Mouse (Mus musculus) forebrain, postnatal 0 days (tissue): Measurements from ENCODE around the gene Uba52. TPM values are rescaled to one million over a fixed set of nuclear protein-coding genes. Genes with fewer than 3 reads are reported as not detected.
A peak's percentile ranks its signal among the peaks of the same experiment; 100 is the strongest.

ENCODE experiments used
- ATAC-seq: fragments of 200-750 bp; cut with Nextera tagmentation; 2 replicates; pipeline ENCODE4 v1.8.0; 2017; ENCODE audit warnings: mild to moderate bottlenecking, moderate library complexity
- DNase-seq: peaks from one replicate; pipeline ENCODE4 v3.0.0-alpha.2; 2015
- H3K27ac ChIP-seq: fragments of 300-500 bp; sonication (generic); 2 replicates; pipeline ENCODE4 v1.5.1; 2014; ENCODE audit warnings: low read depth, mild to moderate bottlenecking, antibody characterized with exemption, low read length, moderate library complexity, mixed read lengths
- H3K27me3 ChIP-seq: fragments of 300-500 bp; sonication (generic); 2 replicates; pipeline ENCODE4 v1.6.1; 2014; ENCODE audit warnings: mild to moderate bottlenecking, low read length, mixed read lengths; ENCODE audit not compliant: insufficient read depth
- H3K36me3 ChIP-seq: fragments of 300-500 bp; sonication (generic); 2 replicates; pipeline ENCODE4 v1.6.1; 2014; ENCODE audit warnings: mild to moderate bottlenecking, moderate library complexity; ENCODE audit not compliant: insufficient read depth
- H3K4me1 ChIP-seq: fragments of 300-500 bp; sonication (generic); 2 replicates; pipeline ENCODE4 v1.6.1; 2014; ENCODE audit warnings: antibody characterized with exemption; ENCODE audit not compliant: insufficient read depth
- H3K4me2 ChIP-seq: fragments of 300-500 bp; sonication (generic); 2 replicates; pipeline ENCODE4 v1.6.1; 2014; ENCODE audit warnings: low read depth, mild to moderate bottlenecking, moderate library complexity
- H3K4me3 ChIP-seq: fragments of 300-500 bp; sonication (generic); 2 replicates; pipeline ENCODE4 v1.5.1; 2014; ENCODE audit warnings: low read depth, low read length, mixed read lengths
- H3K9ac ChIP-seq: fragments of 300-500 bp; sonication (generic); 2 replicates; pipeline ENCODE4 v1.6.1; 2014; ENCODE audit warnings: mild to moderate bottlenecking
- H3K9me3 ChIP-seq: fragments of 300-500 bp; sonication (generic); 2 replicates; pipeline ENCODE4 v1.6.1; 2016; ENCODE audit warnings: low read length
- CTCF ChIP-seq: sonication (generic); IDR thresholded peaks from 2 replicates; pipeline ENCODE4 v1.5.1; 2016; ENCODE audit warnings: antibody characterized with exemption, control low read depth, low read depth
- WGBS: fragments of 180-500 bp; shearing (Covaris S2); extraction: QIAGEN DNeasy Blood & Tissue Kit; methylation state at CpG from one replicate; pipeline ENCODE4 v1.1.7; 2014; 5-methylcytosine and 5-hydroxymethylcytosine counted together
- polyA plus RNA-seq: library from polyadenylated mRNA; unstranded; fragments of >200 nt; fragmentation: Nextera tagmentation; extraction: Ambion mirVana; gene quantifications from 2 replicates; pipeline ENCODE4 v1.2.1, GENCODE M21; 2015
- total RNA-seq: library from RNA; depleted of rRNA; stranded (reverse); fragments of >200 nt; gene quantifications from 2 replicates; pipeline ENCODE4 v1.2.3, GENCODE M21; 2014

Uba52 gene
- total and polyA plus RNA-seq, 2 experiments from 2014 or later: 459 to 808 TPM

DNA sequence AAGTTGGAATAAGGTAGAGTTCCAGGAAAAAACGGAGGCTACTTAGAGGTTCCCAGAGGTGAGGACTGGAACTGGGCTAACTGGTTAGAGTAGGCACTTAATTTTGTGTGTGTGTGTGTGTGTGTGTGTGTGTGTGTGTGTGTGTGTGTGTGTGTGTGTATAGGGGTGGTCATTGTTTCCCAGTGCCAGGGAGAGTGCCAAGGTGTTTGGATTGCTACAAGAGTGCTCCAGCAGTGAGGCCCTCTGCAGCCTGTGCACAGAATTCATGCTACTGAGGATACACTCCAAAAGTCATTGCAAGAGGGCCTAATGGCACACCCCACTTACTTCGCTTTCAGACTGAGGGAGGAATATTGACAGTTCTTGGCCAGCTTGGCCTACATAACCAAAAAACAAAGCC lies 27.7 kb downstream of the Uba52 start:
- Histone ChIP-seq H3K4me1 (no peaks in the 10 kb centered on the region), H3K36me3 (peaks cover 15% of the 10 kb centered on the region; the same call in 1 of the 2 replicates), H3K9me3 (no peaks in the 10 kb centered on the region), H3K4me3 (no peak overlapping the region), H3K4me2 (no peak overlapping the region), H3K9ac (no peak overlapping the region), H3K27ac (no peak overlapping the region), H3K27me3 (peaks cover 3% of the 10 kb centered on the region)
- 73% methylated on average over 2 of the region's 2 CpGs for WGBS
- ATAC-seq: no peak
- no peak for TF ChIP-seq CTCF
- no peak for DNase-seq

DNA sequence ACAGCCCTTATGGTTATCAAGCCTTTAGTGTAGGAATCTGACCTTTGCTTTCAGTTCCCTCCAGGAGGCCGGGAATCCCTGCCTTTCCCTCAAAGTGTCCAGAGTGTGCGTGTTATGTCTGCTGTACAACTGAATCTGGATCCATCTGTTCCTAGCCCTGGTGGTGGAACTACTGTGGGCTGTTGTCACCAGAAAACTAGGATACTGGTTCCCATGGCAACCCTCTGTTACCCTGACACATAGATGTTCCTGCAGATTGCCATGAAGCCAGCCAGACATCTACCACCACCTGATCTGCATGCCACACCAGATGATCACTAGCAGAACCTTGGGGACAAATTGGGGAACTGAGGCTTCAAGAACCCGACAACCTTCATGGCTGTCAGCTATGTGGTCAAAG lies 28.7 kb downstream of the Uba52 start:
- 70% methylated on average over 3 of the region's 3 CpGs for WGBS
- Histone ChIP-seq H3K27ac (no peak overlapping the region), H3K36me3 (peaks cover 15% of the 10 kb centered on the region; the same call in 1 of the 2 replicates), H3K9me3 (no peaks in the 10 kb centered on the region), H3K9ac (no peak overlapping the region), H3K4me1 (peaks cover 6% of the 10 kb centered on the region; the same call in 1 of the 2 replicates), H3K4me3 (no peak overlapping the region), H3K4me2 (no peak overlapping the region), H3K27me3 (no peaks in the 10 kb centered on the region; the same call in 1 of the 2 replicates)
- ATAC-seq (peak; percentile 50), DNase-seq (peak; percentile 45)
- no peak for TF ChIP-seq CTCF

DNA sequence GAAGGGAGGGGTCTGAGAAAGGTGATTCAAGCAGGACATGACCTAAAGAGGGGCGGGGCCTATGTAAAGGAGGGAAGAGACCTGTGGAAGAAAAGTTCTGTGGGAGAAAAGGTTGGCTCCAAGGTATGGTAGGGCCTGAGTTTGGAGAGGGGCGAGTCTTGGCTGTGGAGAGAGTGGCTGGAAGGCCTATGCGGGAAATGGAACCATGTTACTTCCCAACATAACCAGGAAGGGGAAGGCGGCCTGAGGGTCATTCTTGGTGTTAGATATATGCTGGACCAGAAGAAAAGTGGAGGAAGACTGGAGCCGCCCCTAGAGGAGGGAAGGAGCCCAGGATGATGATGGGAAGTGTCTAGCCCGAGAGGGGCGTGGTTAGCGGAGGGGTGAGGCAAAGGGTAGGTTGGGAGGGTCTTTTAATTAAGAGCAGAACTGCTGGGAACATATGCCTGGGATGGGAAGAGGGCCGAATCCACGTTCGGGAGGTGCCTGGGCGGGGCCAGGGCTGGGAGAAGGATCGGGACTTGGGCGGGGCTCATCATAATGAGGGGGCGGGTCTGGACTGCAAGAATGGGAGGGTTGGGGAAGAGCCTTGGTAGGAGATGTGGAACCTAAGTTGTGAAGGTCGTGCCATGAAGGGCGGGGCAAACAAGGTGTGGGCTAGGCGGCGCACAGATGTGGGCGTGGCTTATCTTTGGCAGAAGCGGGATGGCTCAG lies 33.2 kb downstream of the Uba52 start:
- DNase-seq (no peak), ATAC-seq (peak; percentile 2)
- TF ChIP-seq CTCF: no peak
- Histone ChIP-seq H3K4me1 (peaks cover 6% of the 10 kb centered on the region; the same call in 1 of the 2 replicates), H3K27me3 (no peaks in the 10 kb centered on the region; the same call in 1 of the 2 replicates), H3K27ac (no peak overlapping the region), H3K9ac (peak overlapping the region; percentile 87), H3K4me3 (peak overlapping the region; percentile 69), H3K4me2 (peak overlapping the region; percentile 64), H3K36me3 (no peaks in the 10 kb centered on the region; the same call in 1 of the 2 replicates), H3K9me3 (no peaks in the 10 kb centered on the region)
- WGBS: 3% methylated on average over 21 of the region's 21 CpGs

DNA sequence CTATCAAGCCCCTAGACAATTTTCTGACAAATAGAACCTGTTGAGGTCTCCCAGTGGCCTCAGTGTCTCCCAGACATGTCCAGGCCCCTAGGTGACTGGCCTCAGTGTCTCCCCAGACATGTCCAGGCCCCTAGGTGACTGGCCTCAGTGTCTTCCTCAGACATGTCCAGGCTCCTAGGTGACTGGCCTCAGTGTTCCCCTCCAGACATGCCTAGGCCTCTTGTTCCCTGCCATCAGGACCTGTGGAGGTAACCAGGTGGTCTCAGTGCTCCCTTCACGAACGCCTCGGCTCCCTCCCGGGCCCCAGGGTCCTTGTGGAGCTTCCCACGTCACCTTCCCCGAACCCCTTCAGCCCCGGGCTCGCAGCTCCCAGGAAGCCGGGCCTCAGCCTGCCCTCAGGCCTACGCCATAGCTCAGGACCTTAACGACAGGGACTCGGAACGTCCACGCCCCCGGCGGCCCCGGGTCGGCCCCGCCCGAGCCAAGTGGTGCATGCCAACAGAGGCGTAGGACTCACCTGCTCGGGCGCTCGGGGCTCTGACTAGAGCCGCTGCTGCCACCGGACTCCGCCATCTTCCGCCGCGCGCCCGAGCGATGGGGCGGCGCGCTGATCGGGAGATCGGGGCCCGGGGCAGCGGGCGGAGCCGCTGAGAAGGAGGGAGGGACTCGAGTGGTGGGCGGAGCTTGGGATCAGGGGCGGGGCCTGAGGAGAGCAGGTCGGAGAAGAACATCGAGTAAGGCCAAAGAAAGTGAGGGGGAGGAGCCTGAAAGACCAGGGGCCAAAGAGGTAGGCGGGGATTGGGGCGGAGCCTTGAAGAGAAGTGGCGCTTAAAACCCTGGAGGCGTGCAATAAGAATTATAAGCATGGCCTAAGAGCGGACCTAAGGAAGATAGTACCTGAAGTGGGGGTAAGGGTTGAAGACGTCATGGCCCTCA lies 34.0 kb downstream of the Uba52 start, which contains the start of gene Klhl26:
Gene Klhl26, minus strand, starts transcription at position 636 of the 936 bp plus-strand sequence.
- H3K36me3 ChIP-seq: no peaks in the 10 kb centered on the region; the same call in 1 of the 2 replicates
- no peaks in the 10 kb centered on the region for H3K9me3 ChIP-seq
- H3K9ac ChIP-seq: peak within 1 kb of the TSS; percentile 87
- H3K27ac ChIP-seq: peak within 1 kb of the TSS; percentile 47
- H3K4me2 ChIP-seq: peak within 1 kb of the TSS; percentile 64
- ATAC-seq (peak; percentile 89), DNase-seq (peak; percentile 87)
- H3K4me1 ChIP-seq: peaks cover 6% of the 10 kb centered on the region; the same call in 1 of the 2 replicates
- peak within 1 kb of the TSS; percentile 69 for H3K4me3 ChIP-seq
- no peak for TF ChIP-seq CTCF
- WGBS: 3% methylated on average over 53 of the region's 53 CpGs
- no peaks in the 10 kb centered on the region; the same call in 1 of the 2 replicates for H3K27me3 ChIP-seq

- WGBS: 96% methylated on average over 7 of the region's 7 CpGs
- no peaks in the 10 kb centered on the region for H3K27me3 ChIP-seq
- no peaks in the 10 kb centered on the region for H3K9me3 ChIP-seq
- H3K27ac ChIP-seq: no peak overlapping the region
- no peaks in the 10 kb centered on the region; the same call in 1 of the 2 replicates for H3K36me3 ChIP-seq
- no peak overlapping the region for H3K4me3 ChIP-seq
- H3K9ac ChIP-seq: no peak overlapping the region
- no peaks in the 10 kb centered on the region for H3K4me1 ChIP-seq
- ATAC-seq: no peak
- DNase-seq: no peak
- no peak overlapping the region for H3K4me2 ChIP-seq
- TF ChIP-seq CTCF: no peak
Measured at GRCm38 (mm10) chr8:70471856-70472255, 38.7 kb downstream of the Uba52 start.

DNA sequence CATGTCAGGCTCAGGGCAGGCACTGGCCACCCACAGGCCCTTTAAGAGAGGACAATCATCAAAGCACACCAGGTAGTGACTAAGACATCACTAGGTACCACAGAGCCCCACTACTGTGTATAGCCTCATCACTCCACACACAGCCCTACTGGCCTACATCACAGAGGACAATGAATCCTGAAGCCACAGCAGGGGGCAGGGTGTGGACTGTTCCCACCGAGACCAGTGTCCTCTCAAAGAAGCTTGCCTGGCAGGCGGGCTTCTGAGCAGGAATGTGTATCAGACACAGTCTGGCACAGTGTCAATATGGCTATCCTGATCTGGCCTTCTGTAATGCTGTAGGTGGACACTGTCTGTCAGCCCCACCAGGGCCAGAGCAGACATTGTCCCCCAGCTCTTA lies 40.7 kb downstream of the Uba52 start:
- DNase-seq: no peak
- no peak overlapping the region for H3K27ac ChIP-seq

More for the DNA sequence above, 40.7 kb downstream of the Uba52 start:
- Histone ChIP-seq H3K9me3 (no peaks in the 10 kb centered on the region), H3K36me3 (no peaks in the 10 kb centered on the region; the same call in 1 of the 2 replicates), H3K4me1 (no peaks in the 10 kb centered on the region), H3K4me2 (no peak overlapping the region), H3K9ac (no peak overlapping the region), H3K4me3 (no peak overlapping the region), H3K27me3 (no peaks in the 10 kb centered on the region)
- no peak for ATAC-seq
- TF ChIP-seq CTCF: no peak
- 58% methylated on average over 2 of the region's 2 CpGs for WGBS
